Mouse (Mus musculus): ENCODE measurements at regions not wholly inside any gene's neighbourhood (a gene's known extent, or its start where the extent isn't known, plus 50 kb on each side); places are given as distances from the start of the nearest gene placed in this dataset.

DNA sequence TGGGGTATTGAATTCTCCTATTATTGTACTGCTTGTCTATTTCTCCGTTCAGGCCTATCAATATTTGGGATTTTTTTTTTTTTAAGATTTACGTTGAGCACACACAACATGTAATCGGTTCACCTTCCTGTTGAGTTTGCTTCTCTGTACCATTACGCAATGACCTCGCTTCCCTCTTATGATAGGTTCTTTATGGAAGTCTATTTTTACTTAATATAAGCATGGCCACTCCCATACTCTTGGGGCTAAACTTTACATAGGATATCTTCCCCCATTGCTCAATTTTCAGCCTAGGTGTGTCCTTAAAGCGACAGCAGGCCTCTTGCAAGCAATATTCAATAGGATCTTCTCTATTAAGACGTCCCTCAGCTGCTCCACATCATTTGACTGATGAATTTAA lies 544.7 kb upstream of the Tbx3 start:
- TF ChIP-seq POLR2A (IDR thresholded peaks at IDR 0.05; ENCODE audit: insufficient read depth, low read length) (no peak), CTCF (IDR thresholded peaks at IDR 0.05; ENCODE audit: low read depth, low read length) (no peak), EP300 (IDR thresholded peaks at IDR 0.05; ENCODE audit: insufficient read depth, low read depth, low read length) (no peak)

All from ES-Bruce4 (cell line).